Mouse (Mus musculus): ENCODE measurements around the gene Jakmip3. TPM values are rescaled to one million over a fixed set of nuclear protein-coding genes. Genes with fewer than 3 reads are reported as not detected.

Jakmip3 gene
- polyA plus RNA-seq, 1 experiment, result 0.09 TPM

DNA sequence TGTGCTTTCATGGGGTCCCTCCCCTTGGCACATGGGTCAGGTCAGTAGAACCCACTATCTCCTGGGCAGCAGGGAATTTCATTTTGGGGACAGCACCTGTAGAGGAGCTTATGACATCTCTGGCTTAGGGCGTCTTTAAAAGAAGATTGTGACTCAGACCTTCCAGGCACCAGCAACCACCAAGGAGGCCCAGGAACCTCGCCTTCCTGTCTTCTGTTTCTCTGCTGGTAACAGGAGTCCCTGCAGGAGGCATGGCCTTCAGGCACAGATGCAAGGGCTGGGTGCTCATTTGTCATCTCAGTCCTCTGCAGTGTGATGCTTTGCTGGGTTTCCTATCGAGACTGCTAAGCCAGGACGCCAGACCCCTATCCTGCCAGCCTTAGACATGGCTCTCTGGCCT is 188.5 kb downstream of the Jakmip3 start:
- WGBS, result 58% methylated on average over 4 of the region's 4 CpGs
- no peak for DNase-seq
- TF ChIP-seq CTCF (IDR thresholded peaks at IDR 0.05; ENCODE audit: borderline replicate concordance, control insufficient read depth, extremely low read depth, insufficient read depth, low read length, poor library complexity), result no peak
- no peak for TF ChIP-seq POLR2A (IDR thresholded peaks at IDR 0.05; ENCODE audit: control insufficient read depth, extremely low read depth, insufficient read depth, low read length, poor library complexity)
- H3K27me3 ChIP-seq (ENCODE audit: control insufficient read depth, insufficient read depth, low read length), result no peaks in the 10 kb centered on the region
- no peak overlapping the region for H3K4me3 ChIP-seq (ENCODE audit: control insufficient read depth, insufficient read depth, low read length)
- H3K27ac ChIP-seq (ENCODE audit: control insufficient read depth, insufficient read depth, low read length), result no peak overlapping the region
- H3K36me3 ChIP-seq (ENCODE audit: control insufficient read depth, insufficient read depth, low read length), result no peaks in the 10 kb centered on the region
- no peaks in the 10 kb centered on the region for H3K4me1 ChIP-seq (replicated peaks; ENCODE audit: control insufficient read depth, insufficient read depth, low read length)

DNA sequence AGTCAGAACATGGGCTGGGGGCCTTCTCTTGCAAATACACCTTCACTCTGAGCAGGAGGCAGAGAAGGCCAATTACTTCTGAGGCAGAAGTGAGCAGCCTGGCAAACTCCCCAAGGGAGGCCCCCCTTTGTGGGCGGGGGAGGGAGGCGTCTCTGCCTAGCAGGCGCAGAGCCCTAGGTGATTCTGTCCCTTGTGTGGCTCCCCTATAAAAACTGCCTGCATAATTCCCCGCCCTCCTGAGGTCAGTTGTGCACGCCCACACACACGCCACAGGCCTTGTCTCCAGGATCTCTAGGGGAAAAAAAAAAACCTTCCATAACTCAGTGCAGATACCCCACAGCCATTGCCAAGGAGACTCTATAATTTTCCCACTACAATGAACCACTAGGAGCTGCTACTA is 189.8 kb downstream of the Jakmip3 start:
- H3K27me3 ChIP-seq (ENCODE audit: control insufficient read depth, insufficient read depth, low read length), result no peaks in the 10 kb centered on the region
- no peak for TF ChIP-seq POLR2A (IDR thresholded peaks at IDR 0.05; ENCODE audit: control insufficient read depth, extremely low read depth, insufficient read depth, low read length, poor library complexity)
- no peak for TF ChIP-seq CTCF (IDR thresholded peaks at IDR 0.05; ENCODE audit: borderline replicate concordance, control insufficient read depth, extremely low read depth, insufficient read depth, low read length, poor library complexity)
- H3K27ac ChIP-seq (ENCODE audit: control insufficient read depth, insufficient read depth, low read length), result no peak overlapping the region
- H3K4me1 ChIP-seq (replicated peaks; ENCODE audit: control insufficient read depth, insufficient read depth, low read length), result no peaks in the 10 kb centered on the region
- no peak for DNase-seq
- 50% methylated on average over 6 of the region's 6 CpGs for WGBS
- H3K36me3 ChIP-seq (ENCODE audit: control insufficient read depth, insufficient read depth, low read length), result no peaks in the 10 kb centered on the region
- H3K4me3 ChIP-seq (ENCODE audit: control insufficient read depth, insufficient read depth, low read length), result no peak overlapping the region

DNA sequence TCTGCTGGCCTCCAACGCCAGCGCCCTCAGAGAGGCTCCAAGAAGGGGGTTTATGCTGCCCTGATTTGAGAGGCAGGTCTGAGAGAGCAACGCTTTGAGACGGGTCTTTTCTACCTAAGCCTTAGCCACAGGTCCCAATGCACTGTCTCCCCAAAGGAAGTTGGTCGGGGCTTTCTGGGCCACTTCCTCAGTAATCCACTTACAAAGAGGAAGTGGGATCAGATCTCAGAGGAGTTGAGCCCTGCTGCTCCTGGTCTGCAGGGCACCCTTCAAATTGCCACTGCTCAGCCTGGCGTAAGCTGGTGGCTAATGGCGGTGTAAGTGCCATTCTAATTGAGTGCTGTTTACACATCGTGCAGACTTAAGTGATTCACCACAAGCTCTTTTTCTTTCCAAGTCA is 191.0 kb downstream of the Jakmip3 start:
- Histone ChIP-seq H3K4me3 (ENCODE audit: control insufficient read depth, insufficient read depth, low read length) (no peak overlapping the region), H3K36me3 (ENCODE audit: control insufficient read depth, insufficient read depth, low read length) (no peaks in the 10 kb centered on the region), H3K4me1 (replicated peaks; ENCODE audit: control insufficient read depth, insufficient read depth, low read length) (no peaks in the 10 kb centered on the region), H3K27me3 (ENCODE audit: control insufficient read depth, insufficient read depth, low read length) (no peaks in the 10 kb centered on the region), H3K27ac (ENCODE audit: control insufficient read depth, insufficient read depth, low read length) (no peak overlapping the region)
- 13% methylated on average over 8 of the region's 8 CpGs for WGBS
- TF ChIP-seq CTCF (IDR thresholded peaks at IDR 0.05; ENCODE audit: borderline replicate concordance, control insufficient read depth, extremely low read depth, insufficient read depth, low read length, poor library complexity) (no peak), POLR2A (IDR thresholded peaks at IDR 0.05; ENCODE audit: control insufficient read depth, extremely low read depth, insufficient read depth, low read length, poor library complexity) (no peak)
- no peak for DNase-seq

DNA sequence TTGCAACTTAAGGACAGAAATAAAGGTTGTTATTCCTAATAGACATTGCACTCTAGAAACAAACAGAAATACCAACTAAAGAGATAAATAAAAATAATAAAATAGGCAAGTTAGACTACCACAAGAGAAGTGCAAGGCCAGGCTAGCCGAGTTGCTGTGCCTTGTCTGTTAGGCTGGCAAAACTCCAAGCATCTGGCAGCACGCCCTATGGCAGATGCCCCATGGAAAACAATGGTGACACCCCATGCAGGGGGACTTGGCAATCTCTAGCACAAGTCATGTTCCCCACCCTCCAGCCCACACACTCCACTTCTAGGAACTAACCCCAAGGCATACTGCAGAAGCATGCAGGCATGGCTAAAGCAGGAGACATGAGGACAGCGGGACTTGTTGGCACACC is 192.9 kb downstream of the Jakmip3 start:
- Histone ChIP-seq H3K27ac (ENCODE audit: control insufficient read depth, insufficient read depth, low read length) (no peak overlapping the region), H3K27me3 (ENCODE audit: control insufficient read depth, insufficient read depth, low read length) (no peaks in the 10 kb centered on the region), H3K4me1 (replicated peaks; ENCODE audit: control insufficient read depth, insufficient read depth, low read length) (no peaks in the 10 kb centered on the region), H3K4me3 (ENCODE audit: control insufficient read depth, insufficient read depth, low read length) (no peak overlapping the region), H3K36me3 (ENCODE audit: control insufficient read depth, insufficient read depth, low read length) (no peaks in the 10 kb centered on the region)
- TF ChIP-seq POLR2A (IDR thresholded peaks at IDR 0.05; ENCODE audit: control insufficient read depth, extremely low read depth, insufficient read depth, low read length, poor library complexity) (no peak), CTCF (IDR thresholded peaks at IDR 0.05; ENCODE audit: borderline replicate concordance, control insufficient read depth, extremely low read depth, insufficient read depth, low read length, poor library complexity) (no peak)
- DNase-seq, result no peak
- WGBS, result 75% methylated on average over 3 of the region's 3 CpGs

Other genes starting within 250 kb of the Jakmip3 start
- gene Ppp2r2d, start 94.7 kb upstream of the Jakmip3 start, polyA plus RNA-seq (2012; rRNA removed), result 27.6 and 29.0 TPM in 2 replicates
- gene Mapk1ip1, start 94.5 kb upstream of the Jakmip3 start, polyA plus RNA-seq (2012; rRNA removed), result 92.4 and 103 TPM in 2 replicates
- 11.6 and 13.7 TPM in 2 replicates for gene Bnip3, start 31.2 kb upstream of the Jakmip3 start, polyA plus RNA-seq (2012; rRNA removed)
- 0.11 and 0.84 TPM in 2 replicates for gene Dpysl4, start 145.3 kb downstream of the Jakmip3 start, polyA plus RNA-seq (2012; rRNA removed)

All from thymus, adult 2 months (tissue).